Mouse (Mus musculus) olfactory bulb, adult 2 months (tissue): ENCODE results near the gene Alkbh5. TPM values are rescaled to one million over a fixed set of nuclear protein-coding genes. Genes with fewer than 3 reads are reported as not detected.

Experiments used
- H3K27ac ChIP-seq: fragments of 200-500 bp; 2 replicates; pipeline ENCODE4 v1.5.1; 2012; ENCODE audit warnings: low read depth, low read length; ENCODE audit not compliant: insufficient read depth
- H3K4me1 ChIP-seq: fragments of 200-500 bp; 2 replicates; pipeline ENCODE4 v1.6.1; 2012; ENCODE audit warnings: low read length; ENCODE audit not compliant: control insufficient read depth, insufficient read depth
- H3K4me3 ChIP-seq: fragments of 200-500 bp; 2 replicates; pipeline ENCODE4 v1.5.1; 2012; ENCODE audit warnings: mild to moderate bottlenecking, low read depth, low read length, moderate library complexity; ENCODE audit not compliant: insufficient read depth
- CTCF ChIP-seq: fragments of 200-500 bp; IDR thresholded peaks from 2 replicates; pipeline ENCODE4 v1.5.1; 2012; ENCODE audit warnings: low read depth, mild to moderate bottlenecking, low read length, moderate library complexity; ENCODE audit not compliant: insufficient read depth
- POLR2A ChIP-seq: fragments of 200-500 bp; IDR thresholded peaks from 2 replicates; pipeline ENCODE4 v1.6.1; 2012; ENCODE audit warnings: mild to moderate bottlenecking, low read depth, low read length, moderate library complexity; ENCODE audit not compliant: insufficient read depth
- WGBS: fragments of 180-500 bp; shearing (Covaris S2); methylation state at CpG from one replicate; pipeline ENCODE4 v1.1.7; 2018; 5-methylcytosine and 5-hydroxymethylcytosine counted together
- polyA plus RNA-seq: library from polyadenylated mRNA; stranded (reverse); fragments of >200 nt; gene quantifications from 2 replicates; pipeline ENCODE4 v1.2.4, GENCODE M21; 2012; ENCODE audit warnings: low replicate concordance; ENCODE audit not compliant: missing spikeins, insufficient read depth, insufficient read length

Gene Alkbh5
- not detected in 2 replicates for polyA plus RNA-seq

GRCm38 (mm10) chr11:60536180-60536858 lies at the start of gene Alkbh5:
Gene Alkbh5 (plus strand): TSS chr11:60536381.
- H3K4me3 ChIP-seq, result peak within 1 kb of the TSS; percentile 76
- peak within 1 kb of the TSS; percentile 92 for H3K27ac ChIP-seq
- TF ChIP-seq CTCF (no peak), POLR2A (no peak)
- H3K4me1 ChIP-seq, result peaks cover 7% of the 10 kb centered on the region
- 13% methylated on average over 9 of the region's 9 CpGs for WGBS

GRCm38 (mm10) chr11:60492726-60493125 lies 43.5 kb upstream of the Alkbh5 start:
- H3K27ac ChIP-seq, result no peak overlapping the region
- H3K4me1 ChIP-seq, result no peaks in the 10 kb centered on the region
- H3K4me3 ChIP-seq, result no peak overlapping the region
- TF ChIP-seq CTCF, result no peak
- TF ChIP-seq POLR2A, result no peak
- WGBS, result 87% methylated on average over 5 of the region's 5 CpGs

GRCm38 (mm10) chr11:60495692-60496091 lies 40.5 kb upstream of the Alkbh5 start:
- no peak overlapping the region for H3K27ac ChIP-seq
- TF ChIP-seq POLR2A (no peak), CTCF (no peak)
- H3K4me3 ChIP-seq, result no peak overlapping the region
- H3K4me1 ChIP-seq, result no peaks in the 10 kb centered on the region
- WGBS, result 59% methylated on average over 2 of the region's 2 CpGs

- TF ChIP-seq POLR2A (no peak), CTCF (no peak)
- Histone ChIP-seq H3K27ac (no peak overlapping the region), H3K4me3 (no peak overlapping the region), H3K4me1 (peaks cover 11% of the 10 kb centered on the region)
- WGBS, result 89% methylated on average over 13 of the region's 13 CpGs
These were observed 28.9 kb upstream of the Alkbh5 start for GRCm38 (mm10) chr11:60507281-60507680.

GRCm38 (mm10) chr11:60508950-60509349 lies 27.2 kb upstream of the Alkbh5 start:
- no peak for TF ChIP-seq CTCF
- no peak for TF ChIP-seq POLR2A
- Histone ChIP-seq H3K4me1 (peaks cover 11% of the 10 kb centered on the region), H3K27ac (no peak overlapping the region), H3K4me3 (no peak overlapping the region)
- WGBS, result 15% methylated on average over 11 of the region's 11 CpGs

GRCm38 (mm10) chr11:60509500-60509899 lies 26.7 kb upstream of the Alkbh5 start:
- Histone ChIP-seq H3K27ac (no peak overlapping the region), H3K4me1 (peaks cover 11% of the 10 kb centered on the region), H3K4me3 (peak overlapping the region; percentile 20)
- TF ChIP-seq CTCF (no peak), POLR2A (no peak)
- WGBS, result under 1% methylated on average over 25 of the region's 25 CpGs

- Histone ChIP-seq H3K27ac (no peak overlapping the region), H3K4me1 (peaks cover 11% of the 10 kb centered on the region), H3K4me3 (no peak overlapping the region)
- 86% methylated on average over 1 of the region's 1 CpGs for WGBS
- TF ChIP-seq POLR2A (no peak), CTCF (no peak)
These were observed 24.3 kb upstream of the Alkbh5 start for GRCm38 (mm10) chr11:60511893-60512292.

GRCm38 (mm10) chr11:60512520-60512919 lies 23.7 kb upstream of the Alkbh5 start:
- H3K27ac ChIP-seq, result no peak overlapping the region
- H3K4me3 ChIP-seq, result no peak overlapping the region
- 82% methylated on average over 2 of the region's 2 CpGs for WGBS
- TF ChIP-seq POLR2A (no peak), CTCF (no peak)
- peaks cover 11% of the 10 kb centered on the region for H3K4me1 ChIP-seq

- H3K4me3 ChIP-seq, result no peak overlapping the region
- H3K4me1 ChIP-seq, result peaks cover under 1% of the 10 kb centered on the region; the same call in 1 of the 2 replicates
- 75% methylated on average over 2 of the region's 2 CpGs for WGBS
- no peak overlapping the region for H3K27ac ChIP-seq
- TF ChIP-seq CTCF (no peak), POLR2A (no peak)
These were observed 21.2 kb upstream of the Alkbh5 start for GRCm38 (mm10) chr11:60514941-60515340.
